Mouse (Mus musculus): ENCODE results near the gene Tmem60. TPM values are rescaled to one million over a fixed set of nuclear protein-coding genes. Genes with fewer than 3 reads are reported as not detected.

Gene Tmem60
- polyA plus RNA-seq, 1 experiment from 2014 or later: 51.6 TPM

DNA sequence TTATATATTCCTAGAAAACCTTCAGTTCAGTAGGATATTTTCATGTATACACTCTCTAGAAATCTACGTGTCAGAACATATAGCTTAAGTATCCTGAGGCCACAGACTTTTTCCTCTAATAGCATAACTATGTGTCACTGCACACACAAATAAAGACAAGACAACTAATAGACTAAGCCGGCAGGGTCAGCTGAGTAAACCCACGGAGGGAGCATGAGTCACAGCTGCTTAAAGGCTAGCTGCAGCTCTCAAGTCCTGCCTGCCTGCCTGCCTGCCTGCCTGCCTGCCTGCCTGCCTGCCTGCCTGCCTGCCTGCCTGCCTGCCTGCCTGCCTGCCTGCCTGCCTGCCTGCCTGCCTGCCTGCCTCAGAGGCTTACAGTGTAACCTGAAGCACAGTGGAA is 43.5 kb downstream of the Tmem60 start:
- H3K36me3 ChIP-seq (ENCODE audit: control insufficient read depth, insufficient read depth): no peaks in the 10 kb centered on the region
- H3K4me3 ChIP-seq (ENCODE audit: low read length): no peak overlapping the region
- H3K27me3 ChIP-seq (ENCODE audit: control insufficient read depth, insufficient read depth, low read length): no peaks in the 10 kb centered on the region
- no peak overlapping the region for H3K27ac ChIP-seq (ENCODE audit: low read length)
- H3K4me1 ChIP-seq (ENCODE audit: control insufficient read depth, insufficient read depth, low read length): peaks cover 13% of the 10 kb centered on the region
- ATAC-seq (replicated peaks; ENCODE audit: extremely low read depth, insufficient read depth, low FRiP score): no peak
- 61% methylated on average over 3 of the region's 3 CpGs for WGBS
- no peak overlapping the region for H3K4me2 ChIP-seq (ENCODE audit: low read depth, low read length)
- no peaks in the 10 kb centered on the region for H3K9me3 ChIP-seq (replicated peaks; ENCODE audit: control insufficient read depth, low read length)
- no peak overlapping the region for H3K9ac ChIP-seq (ENCODE audit: low read length)

DNA sequence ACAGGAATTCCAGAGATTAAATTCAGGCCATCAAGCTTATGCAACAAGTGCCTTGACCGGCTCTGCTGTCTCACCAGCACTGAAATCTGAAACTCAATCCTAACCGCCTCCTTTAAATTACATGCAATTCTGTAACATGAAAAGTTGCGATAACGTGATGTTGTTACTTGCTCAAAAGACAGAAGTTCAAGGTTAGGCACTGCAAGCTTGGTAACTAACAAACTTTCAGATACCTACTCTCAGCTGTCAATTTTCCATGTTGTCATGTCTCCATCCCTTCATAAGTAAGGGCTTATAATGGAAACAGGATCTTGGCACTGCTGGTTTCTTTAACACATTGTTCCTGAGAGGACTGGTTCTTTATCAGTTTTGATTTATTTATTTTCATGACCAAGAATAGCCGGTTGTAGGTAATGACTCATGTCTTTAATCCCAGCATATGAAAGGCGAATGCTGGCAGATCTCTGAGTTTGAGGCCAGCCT is 47.7 kb downstream of the Tmem60 start:
- peak overlapping the region; percentile 89 for H3K27ac ChIP-seq (ENCODE audit: low read length)
- 36% methylated on average over 6 of the region's 6 CpGs for WGBS
- no peak overlapping the region for H3K4me3 ChIP-seq (ENCODE audit: low read length)
- no peaks in the 10 kb centered on the region for H3K27me3 ChIP-seq (ENCODE audit: control insufficient read depth, insufficient read depth, low read length)
- H3K36me3 ChIP-seq (ENCODE audit: control insufficient read depth, insufficient read depth): no peaks in the 10 kb centered on the region
- peak; percentile 42 for ATAC-seq (replicated peaks; ENCODE audit: extremely low read depth, insufficient read depth, low FRiP score)
- H3K4me2 ChIP-seq (ENCODE audit: low read depth, low read length): peak overlapping the region; percentile 45
- H3K4me1 ChIP-seq (ENCODE audit: control insufficient read depth, insufficient read depth, low read length): peaks cover 37% of the 10 kb centered on the region
- no peaks in the 10 kb centered on the region for H3K9me3 ChIP-seq (replicated peaks; ENCODE audit: control insufficient read depth, low read length)
- H3K9ac ChIP-seq (ENCODE audit: low read length): no peak overlapping the region

DNA sequence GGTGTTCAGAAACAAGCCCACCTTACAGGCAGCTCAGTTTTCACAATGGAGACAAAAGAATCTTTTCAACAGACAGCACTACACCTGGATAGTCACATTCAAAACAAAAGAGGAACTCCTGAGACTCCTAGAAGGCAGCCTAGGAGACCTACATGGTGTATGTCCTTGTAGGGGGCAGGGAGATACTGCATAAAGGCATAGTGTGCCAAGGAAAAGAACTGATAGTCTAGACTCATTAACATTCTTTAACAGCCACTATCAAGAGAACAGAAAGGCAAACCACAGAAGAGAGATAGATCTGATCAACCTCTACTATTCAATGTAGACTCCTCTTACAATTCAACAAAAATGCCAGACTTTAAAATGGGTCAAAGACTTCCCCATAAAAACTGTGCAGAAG is 48.4 kb downstream of the Tmem60 start:
- Histone ChIP-seq H3K27me3 (ENCODE audit: control insufficient read depth, insufficient read depth, low read length) (no peaks in the 10 kb centered on the region), H3K4me1 (ENCODE audit: control insufficient read depth, insufficient read depth, low read length) (peaks cover 41% of the 10 kb centered on the region), H3K27ac (ENCODE audit: low read length) (peak overlapping the region; percentile 89), H3K9ac (ENCODE audit: low read length) (no peak overlapping the region), H3K4me2 (ENCODE audit: low read depth, low read length) (peak overlapping the region; percentile 45), H3K9me3 (replicated peaks; ENCODE audit: control insufficient read depth, low read length) (no peaks in the 10 kb centered on the region), H3K4me3 (ENCODE audit: low read length) (no peak overlapping the region), H3K36me3 (ENCODE audit: control insufficient read depth, insufficient read depth) (no peaks in the 10 kb centered on the region)
- peak; percentile 59; the same call in 1 of the 2 replicates for ATAC-seq (replicated peaks; ENCODE audit: extremely low read depth, insufficient read depth, low FRiP score)

DNA sequence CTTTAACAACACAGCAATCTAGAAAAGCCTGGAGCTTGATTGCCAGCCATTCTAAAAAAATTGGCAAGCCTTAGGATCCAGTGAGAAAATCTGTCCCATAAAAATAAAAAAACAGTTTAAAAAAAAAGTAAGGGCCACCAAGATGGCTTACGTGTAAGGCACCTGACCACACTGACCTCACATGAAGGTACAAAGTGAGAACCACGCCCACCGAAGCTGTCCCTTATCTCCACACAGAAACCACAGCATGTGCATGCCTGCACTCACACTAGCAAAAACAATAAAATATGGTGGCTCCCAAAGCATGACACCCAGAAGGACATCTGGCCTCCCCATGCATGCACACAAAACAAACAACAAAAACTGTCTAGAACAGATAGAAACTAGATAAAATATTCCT is 49.3 kb downstream of the Tmem60 start:
- WGBS: 74% methylated on average over 3 of the region's 3 CpGs
- Histone ChIP-seq H3K36me3 (ENCODE audit: control insufficient read depth, insufficient read depth) (peaks cover 2% of the 10 kb centered on the region; the same call in 1 of the 2 replicates), H3K27ac (ENCODE audit: low read length) (peak overlapping the region; percentile 89), H3K9ac (ENCODE audit: low read length) (no peak overlapping the region), H3K4me2 (ENCODE audit: low read depth, low read length) (0 out of 2 replicates have a peak overlapping the region, but pooled peaks have one; percentile 45), H3K4me1 (ENCODE audit: control insufficient read depth, insufficient read depth, low read length) (peaks cover 49% of the 10 kb centered on the region), H3K9me3 (replicated peaks; ENCODE audit: control insufficient read depth, low read length) (no peaks in the 10 kb centered on the region), H3K27me3 (ENCODE audit: control insufficient read depth, insufficient read depth, low read length) (no peaks in the 10 kb centered on the region), H3K4me3 (ENCODE audit: low read length) (no peak overlapping the region)
- ATAC-seq (replicated peaks; ENCODE audit: extremely low read depth, insufficient read depth, low FRiP score): no peak

DNA sequence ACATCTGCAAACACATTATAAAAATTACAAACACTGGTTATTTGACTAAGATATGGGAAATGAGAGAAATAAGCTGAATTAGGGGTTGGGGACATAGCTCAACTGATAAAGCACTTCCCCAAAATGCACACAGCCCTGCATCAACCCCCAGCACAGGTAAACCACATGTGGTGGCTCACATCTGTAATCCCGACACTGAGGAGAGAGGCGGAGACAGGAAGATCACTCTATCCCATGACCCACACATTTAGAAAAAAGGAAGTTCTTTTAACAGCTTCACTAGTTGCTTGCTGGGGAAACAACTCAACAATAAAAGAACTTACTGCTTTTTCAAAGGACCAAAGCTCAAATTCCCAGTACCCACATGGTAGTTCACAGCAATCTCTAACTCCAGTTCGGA is 50.6 kb downstream of the Tmem60 start:
- H3K36me3 ChIP-seq (ENCODE audit: control insufficient read depth, insufficient read depth): peaks cover 2% of the 10 kb centered on the region; the same call in 1 of the 2 replicates
- no peak overlapping the region for H3K4me2 ChIP-seq (ENCODE audit: low read depth, low read length)
- no peak overlapping the region for H3K9ac ChIP-seq (ENCODE audit: low read length)
- H3K4me3 ChIP-seq (ENCODE audit: low read length): no peak overlapping the region
- H3K27me3 ChIP-seq (ENCODE audit: control insufficient read depth, insufficient read depth, low read length): no peaks in the 10 kb centered on the region
- no peak overlapping the region for H3K27ac ChIP-seq (ENCODE audit: low read length)
- no peak for ATAC-seq (replicated peaks; ENCODE audit: extremely low read depth, insufficient read depth, low FRiP score)
- WGBS: 85% methylated on average over 3 of the region's 3 CpGs
- H3K9me3 ChIP-seq (replicated peaks; ENCODE audit: control insufficient read depth, low read length): no peaks in the 10 kb centered on the region
- peaks cover 51% of the 10 kb centered on the region for H3K4me1 ChIP-seq (ENCODE audit: control insufficient read depth, insufficient read depth, low read length)

DNA sequence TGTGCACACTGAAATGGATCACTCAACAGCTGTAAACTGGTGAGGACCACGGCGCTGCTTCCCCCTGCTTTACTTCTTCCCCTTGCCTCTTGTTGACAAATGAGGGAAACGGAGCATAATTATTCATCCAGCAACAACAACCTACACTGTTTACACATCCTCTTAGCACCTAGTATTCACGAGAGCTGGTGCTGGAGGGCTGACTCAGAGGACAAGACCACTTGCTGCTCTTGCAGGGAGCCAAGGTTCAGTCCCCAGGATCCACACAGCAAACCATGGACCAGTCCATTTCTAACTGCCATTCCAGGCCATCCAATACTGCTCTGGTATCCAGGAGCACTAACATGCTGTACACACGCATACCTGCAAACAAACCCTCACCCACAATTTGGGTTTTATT is 53.9 kb downstream of the Tmem60 start:
- no peak overlapping the region for H3K4me3 ChIP-seq (ENCODE audit: low read length)
- H3K9ac ChIP-seq (ENCODE audit: low read length): no peak overlapping the region
- H3K4me1 ChIP-seq (ENCODE audit: control insufficient read depth, insufficient read depth, low read length): peaks cover 58% of the 10 kb centered on the region
- no peak for ATAC-seq (replicated peaks; ENCODE audit: extremely low read depth, insufficient read depth, low FRiP score)
- H3K27ac ChIP-seq (ENCODE audit: low read length): 0 out of 2 replicates have a peak overlapping the region, but pooled peaks have one; percentile 25
- H3K4me2 ChIP-seq (ENCODE audit: low read depth, low read length): no peak overlapping the region
- H3K36me3 ChIP-seq (ENCODE audit: control insufficient read depth, insufficient read depth): peaks cover 2% of the 10 kb centered on the region; the same call in 1 of the 2 replicates
- WGBS: 55% methylated on average over 5 of the region's 5 CpGs
- H3K27me3 ChIP-seq (ENCODE audit: control insufficient read depth, insufficient read depth, low read length): no peaks in the 10 kb centered on the region
- no peaks in the 10 kb centered on the region for H3K9me3 ChIP-seq (replicated peaks; ENCODE audit: control insufficient read depth, low read length)

Other genes starting within 250 kb of the Tmem60 start
- 34.2 and 38.9 TPM in 2 replicates for gene Phtf2, start 67 bp upstream of the Tmem60 start, polyA plus RNA-seq (2015; fragmentation: Nextera tagmentation; extraction: Ambion mirVana)
- 6.5 and 7.1 TPM in 2 replicates for gene Rsbn1l, start 74.2 kb downstream of the Tmem60 start, polyA plus RNA-seq (2015; fragmentation: Nextera tagmentation; extraction: Ambion mirVana)
- 16.3 and 19.1 TPM in 2 replicates for gene Ptpn12, start 173.7 kb downstream of the Tmem60 start, polyA plus RNA-seq (2015; fragmentation: Nextera tagmentation; extraction: Ambion mirVana)